8 mouse cellular contexts compared by ENCODE assay signal in the genomic region with DNA sequence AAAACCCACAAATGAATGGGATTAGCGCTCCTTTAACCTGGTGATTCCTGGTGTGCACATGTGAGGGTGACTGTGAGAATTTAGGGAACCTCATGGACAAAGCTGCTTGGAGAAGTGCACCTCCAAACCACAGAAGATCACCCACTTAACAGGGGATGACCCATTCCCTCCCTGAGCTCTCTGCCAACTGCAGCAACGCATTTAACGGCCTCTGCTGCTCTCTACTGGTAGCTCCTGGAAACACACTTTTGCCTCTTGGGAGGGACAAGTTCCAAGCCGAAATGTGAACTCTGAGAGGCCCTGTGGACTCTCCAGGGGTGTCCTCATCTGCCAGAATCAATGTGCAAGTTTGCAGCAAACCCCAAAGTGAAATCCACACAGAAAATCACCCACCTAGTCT. TPM values are rescaled to one million over a fixed set of nuclear protein-coding genes. Genes with fewer than 3 reads are reported as not detected.
A peak's percentile ranks its signal among the peaks of the same experiment; 100 is the strongest.
DNase-seq lines count a peak whose midpoint lies in the region; ATAC-seq and TF ChIP-seq lines count a peak whose summit lies in the region.

No protein-coding gene starts in this region.

- peak; percentile 58 for DNase-seq in kidney, adult 2 months
- peak; percentile 35 for DNase-seq in adrenal gland, adult 8-10 months
- peak; percentile 56 to 85 for DNase-seq in heart, postnatal 10 days
- peak; percentile 58 to 77 for DNase-seq in left cerebral cortex, postnatal 14 days (ENCODE audit: low spot score in 2 of 2)
- DNase-seq in spleen, postnatal 4 days (ENCODE audit: low spot score in 2 of 2), result peak; percentile 57 to 83

- no peaks in the 10 kb centered on the region for H3K4me1 ChIP-seq in kidney, adult 2 months (ENCODE audit: control insufficient read depth, insufficient read depth, low read length)
- H3K4me1 ChIP-seq in kidney, embryonic 16.5 days (ENCODE audit: insufficient read depth, low read length), result peaks cover 7% of the 10 kb centered on the region; the same call in 1 of the 2 replicates
- H3K4me1 ChIP-seq in cortical plate, adult 2 months (ENCODE audit: control insufficient read depth, insufficient read depth, low read length), result no peaks in the 10 kb centered on the region

- no peaks in the 10 kb centered on the region for H3K27me3 ChIP-seq in kidney, adult 2 months (replicated peaks; ENCODE audit: control insufficient read depth, insufficient read depth, low read length)
- H3K27me3 ChIP-seq in kidney, embryonic 16.5 days (ENCODE audit: insufficient read depth, low read length), result no peaks in the 10 kb centered on the region

- ATAC-seq in kidney, embryonic 16.5 days (ENCODE audit: low FRiP score, low TSS enrichment), result no peak
- ATAC-seq in monocyte, adult 5-6 weeks (replicated peaks; ENCODE audit: insufficient number of reproducible peaks, low FRiP score, low TSS enrichment, poor library complexity, severe bottlenecking), result peak; percentile 46; the same call in 1 of the 2 replicates

- no peak overlapping the region for H3K9ac ChIP-seq in kidney, embryonic 16.5 days (replicated peaks; ENCODE audit: low read length)

- no peak overlapping the region for H3K4me3 ChIP-seq in kidney, adult 2 months (ENCODE audit: insufficient read depth, low read depth, low read length)
- H3K4me3 ChIP-seq in kidney, embryonic 16.5 days (ENCODE audit: low read length), result no peak overlapping the region
- H3K4me3 ChIP-seq in cortical plate, adult 2 months (ENCODE audit: insufficient read depth, low read length), result no peak overlapping the region

- WGBS in kidney, adult 2 months, result 25% methylated on average over 4 of the region's 4 CpGs
- 23% methylated on average over 4 of the region's 4 CpGs for WGBS in kidney, embryonic 16.5 days

- peak; percentile 93 for TF ChIP-seq CTCF in kidney, adult 2 months (conservative IDR thresholded peaks at IDR 0.05; ENCODE audit: insufficient read depth, insufficient read length, low read depth, low read length)
- peak; percentile 98 for TF ChIP-seq CTCF in cortical plate, adult 2 months (IDR thresholded peaks at IDR 0.05; ENCODE audit: extremely low read depth, insufficient read depth, low read length)

- intact Hi-C loops in heart, postnatal 10 days (cut with DNase I), result loop anchor here (1.0 to 10.0 kb wide), 3 partner anchors 84 to 1683 kb away; no protein-coding TSS in a partner anchor
- intact Hi-C loops in left cerebral cortex, postnatal 14 days (cut with DNase I), result loop anchor here (1.0 to 10.0 kb wide), 2 partner anchors 84 to 1813 kb away; no protein-coding TSS in a partner anchor

- H3K27ac ChIP-seq in kidney, adult 2 months (ENCODE audit: insufficient read depth, low read depth, low read length), result no peak overlapping the region
- H3K27ac ChIP-seq in kidney, embryonic 16.5 days (ENCODE audit: low read length), result no peak overlapping the region
- no peak overlapping the region for H3K27ac ChIP-seq in cortical plate, adult 2 months (ENCODE audit: insufficient read depth, low read length)

- H3K4me2 ChIP-seq in kidney, embryonic 16.5 days (replicated peaks; ENCODE audit: low read depth, low read length), result no peak overlapping the region

- no peak for TF ChIP-seq POLR2A in kidney, adult 2 months (IDR thresholded peaks at IDR 0.05; ENCODE audit: low read depth, low read length)
- TF ChIP-seq POLR2A in cortical plate, adult 2 months (IDR thresholded peaks at IDR 0.05; ENCODE audit: extremely low read depth, insufficient read depth, low read length), result no peak

- no peaks in the 10 kb centered on the region for H3K36me3 ChIP-seq in kidney, adult 2 months (ENCODE audit: control insufficient read depth, insufficient read depth, low read length)
- H3K36me3 ChIP-seq in kidney, embryonic 16.5 days (ENCODE audit: insufficient read depth, low read length), result no peaks in the 10 kb centered on the region

- no peaks in the 10 kb centered on the region for H3K9me3 ChIP-seq in kidney, embryonic 16.5 days (ENCODE audit: low read length)

RNA-seq across cellular contexts. Expression of a gene that starts 41.0 kb away (rescaled TPM):
- polyA plus RNA-seq in kidney, adult 2 months (2012; rRNA removed), result 26.7 and 29.8 TPM in 2 replicates
- polyA plus RNA-seq in kidney, embryonic 16.5 days (2015; fragmentation: Nextera tagmentation; extraction: Ambion mirVana), result 14.3 and 17.3 TPM in 2 replicates
- total RNA-seq in adrenal gland, adult 8-10 months (2022), result not detected
- polyA plus RNA-seq in cortical plate, adult 2 months (2012; rRNA removed), result not detected in 2 replicates
- not detected for total RNA-seq in heart, postnatal 10 days (2021)
- not detected for total RNA-seq in left cerebral cortex, postnatal 14 days (2021)
- total RNA-seq in monocyte, adult 5-6 weeks (2017), result not detected in 3 replicates

RNA-seq across cellular contexts. Expression of a gene that starts 49.9 kb away (rescaled TPM):
- polyA plus RNA-seq in kidney, adult 2 months (2012; rRNA removed), result 1.7 and 2.5 TPM in 2 replicates
- 1.3 and 1.7 TPM in 2 replicates for polyA plus RNA-seq in kidney, embryonic 16.5 days (2015; fragmentation: Nextera tagmentation; extraction: Ambion mirVana)
- 10 to 100 TPM in 2 of 4 experiments, 1 to 10 TPM in 2; 6.9 to 12.3 (median 9.7) TPM for total RNA-seq in adrenal gland, adult 8-10 months (2022)
- 13.3 and 15.3 TPM in 2 replicates for polyA plus RNA-seq in cortical plate, adult 2 months (2012; rRNA removed)
- total RNA-seq in heart, postnatal 10 days (2021), result 1 to 10 TPM; 5.0 to 6.1 TPM
- total RNA-seq in left cerebral cortex, postnatal 14 days (2021), result 10 to 100 TPM; 23.7 to 31.2 TPM
- 157 to 186 TPM (median 183 TPM) in 3 replicates for total RNA-seq in monocyte, adult 5-6 weeks (2017)
